Mouse (Mus musculus) pancreas, adult 10 weeks (tissue): Measurements from ENCODE around the gene Efcab9. TPM values are rescaled to one million over a fixed set of nuclear protein-coding genes. Genes with fewer than 3 reads are reported as not detected.

Source experiments
- polyA plus RNA-seq: library from polyadenylated mRNA; stranded (reverse); fragments of 350-450 nt; fragmentation: Illumina TruSeq; extraction: RNeasy Lipid Tissue Mini Kit (QIAGEN cat#74804); gene quantifications from one replicate; pipeline ENCODE4 v1.2.3, GENCODE M21; 2015; ENCODE audit warnings: low read depth, low replicate concordance; ENCODE audit not compliant: insufficient read depth

Efcab9 gene
- not detected for polyA plus RNA-seq

GRCm38 (mm10) chr11:32531871-32532764, at the start of gene Efcab9:
TSS of gene Efcab9 (minus strand) at chr11:32532081.

GRCm38 (mm10) chr11:32532765-32533481, 1.0 kb upstream of the Efcab9 start, which contains the start of gene Stk10:
TSS of gene Stk10 (plus strand) at chr11:32533305.

Other genes starting within 250 kb of the Efcab9 start
- 1,664 TPM for gene Hba-a1, start 248.6 kb downstream of the Efcab9 start, polyA plus RNA-seq
- gene Hbq1b, start 245.1 kb downstream of the Efcab9 start, polyA plus RNA-seq: not detected
- gene Hba-a2, start 235.6 kb downstream of the Efcab9 start, polyA plus RNA-seq: 1,706 TPM
- gene Hbq1a, start 232.0 kb downstream of the Efcab9 start, polyA plus RNA-seq: not detected
- gene Sh3pxd2b, start 184.3 kb downstream of the Efcab9 start, polyA plus RNA-seq: 2.8 TPM
- gene Ubtd2, start 76.7 kb downstream of the Efcab9 start, polyA plus RNA-seq: 2.9 TPM
- gene Stk10, start 1.2 kb upstream of the Efcab9 start, polyA plus RNA-seq: 3.8 TPM
- 6.0 TPM for gene Fbxw11, start 110.6 kb upstream of the Efcab9 start, polyA plus RNA-seq